Mouse (Mus musculus): ENCODE data around the gene Mylk2. TPM values are rescaled to one million over a fixed set of nuclear protein-coding genes. Genes with fewer than 3 reads are reported as not detected.

Gene Mylk2
- polyA plus RNA-seq, 1 experiment from 2014 or later = 0.08 TPM

DNA sequence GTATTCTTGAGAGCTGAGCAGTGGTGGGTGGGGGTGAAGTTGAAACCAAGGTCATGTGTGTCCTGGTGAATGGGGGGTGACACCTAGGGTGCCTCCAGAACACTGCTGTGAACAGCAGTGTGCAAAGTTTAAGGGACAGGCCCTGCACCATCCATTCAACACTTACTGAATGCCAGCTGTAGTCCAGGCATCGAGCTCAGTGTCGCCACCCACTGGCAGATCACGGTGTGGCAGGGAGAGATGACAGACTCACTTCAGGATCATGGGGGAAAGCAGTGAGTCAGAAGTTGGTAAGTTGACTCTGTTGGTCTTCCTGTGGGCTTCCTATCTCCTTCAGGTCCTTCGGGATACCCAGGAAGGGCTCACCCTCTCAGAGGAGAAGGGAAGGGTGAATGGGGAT is 28.7 kb downstream of the Mylk2 start:
- peak; percentile 49 for DNase-seq (ENCODE audit: low spot score)
- Histone ChIP-seq H3K9ac (replicated peaks; ENCODE audit: low read length) (no peak overlapping the region), H3K27ac (replicated peaks; ENCODE audit: low read depth, low read length) (no peak overlapping the region), H3K9me3 (replicated peaks; ENCODE audit: control insufficient read depth, low read length) (no peaks in the 10 kb centered on the region), H3K27me3 (ENCODE audit: control insufficient read depth, insufficient read depth, low read length) (peaks cover 37% of the 10 kb centered on the region), H3K4me2 (ENCODE audit: low read depth, low read length) (no peak overlapping the region), H3K4me3 (ENCODE audit: low read depth, low read length) (no peak overlapping the region), H3K4me1 (ENCODE audit: control insufficient read depth, insufficient read depth, low read length) (no peaks in the 10 kb centered on the region; the same call in 1 of the 2 replicates), H3K36me3 (replicated peaks; ENCODE audit: control insufficient read depth, insufficient read depth, low read depth, low read length) (no peaks in the 10 kb centered on the region)
- ATAC-seq (replicated peaks; ENCODE audit: insufficient number of reproducible peaks, low FRiP score, low TSS enrichment, low read depth) = no peak
- WGBS = 15% methylated on average over 4 of the region's 4 CpGs

DNA sequence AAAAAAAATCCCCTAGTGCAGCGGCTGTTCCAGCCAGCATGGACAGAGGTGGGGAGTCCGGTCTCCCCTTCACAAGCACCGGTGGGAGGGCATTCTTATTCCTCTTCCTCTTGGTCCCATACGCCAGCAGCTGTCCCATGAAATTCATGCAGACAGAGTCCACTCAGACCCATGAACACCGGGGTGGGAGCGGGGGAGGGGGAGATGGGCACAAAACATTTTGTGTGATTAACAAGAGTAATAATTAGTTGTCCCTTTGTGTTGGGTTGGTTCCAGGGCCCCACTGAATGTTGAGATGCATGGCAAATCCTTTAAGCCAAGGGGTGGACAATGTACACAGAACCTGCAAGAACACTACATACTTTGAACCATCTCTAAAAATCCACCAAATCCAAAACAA is 30.0 kb downstream of the Mylk2 start:
- H3K4me2 ChIP-seq (ENCODE audit: low read depth, low read length) = no peak overlapping the region
- no peaks in the 10 kb centered on the region for H3K36me3 ChIP-seq (replicated peaks; ENCODE audit: control insufficient read depth, insufficient read depth, low read depth, low read length)
- H3K4me3 ChIP-seq (ENCODE audit: low read depth, low read length) = no peak overlapping the region
- no peak for ATAC-seq (replicated peaks; ENCODE audit: insufficient number of reproducible peaks, low FRiP score, low TSS enrichment, low read depth)
- no peak overlapping the region for H3K27ac ChIP-seq (replicated peaks; ENCODE audit: low read depth, low read length)
- H3K9me3 ChIP-seq (replicated peaks; ENCODE audit: control insufficient read depth, low read length) = no peaks in the 10 kb centered on the region
- no peak for DNase-seq (ENCODE audit: low spot score)
- no peaks in the 10 kb centered on the region; the same call in 1 of the 2 replicates for H3K4me1 ChIP-seq (ENCODE audit: control insufficient read depth, insufficient read depth, low read length)
- WGBS = 81% methylated on average over 6 of the region's 6 CpGs
- no peak overlapping the region for H3K9ac ChIP-seq (replicated peaks; ENCODE audit: low read length)
- peaks cover 42% of the 10 kb centered on the region for H3K27me3 ChIP-seq (ENCODE audit: control insufficient read depth, insufficient read depth, low read length)

- H3K27me3 ChIP-seq (ENCODE audit: control insufficient read depth, insufficient read depth, low read length) = peaks cover 42% of the 10 kb centered on the region
- no peak overlapping the region for H3K4me3 ChIP-seq (ENCODE audit: low read depth, low read length)
- H3K9me3 ChIP-seq (replicated peaks; ENCODE audit: control insufficient read depth, low read length) = no peaks in the 10 kb centered on the region
- no peak overlapping the region for H3K9ac ChIP-seq (replicated peaks; ENCODE audit: low read length)
- H3K4me1 ChIP-seq (ENCODE audit: control insufficient read depth, insufficient read depth, low read length) = no peaks in the 10 kb centered on the region; the same call in 1 of the 2 replicates
- H3K4me2 ChIP-seq (ENCODE audit: low read depth, low read length) = no peak overlapping the region
- ATAC-seq (replicated peaks; ENCODE audit: insufficient number of reproducible peaks, low FRiP score, low TSS enrichment, low read depth) (no peak), DNase-seq (ENCODE audit: low spot score) (no peak)
- no peaks in the 10 kb centered on the region for H3K36me3 ChIP-seq (replicated peaks; ENCODE audit: control insufficient read depth, insufficient read depth, low read depth, low read length)
- no peak overlapping the region for H3K27ac ChIP-seq (replicated peaks; ENCODE audit: low read depth, low read length)
- WGBS = 30% methylated on average over 7 of the region's 7 CpGs
Observed at GRCm38 (mm10) chr2:152941776-152942175, 30.6 kb downstream of the Mylk2 start.

- Histone ChIP-seq H3K9me3 (replicated peaks; ENCODE audit: control insufficient read depth, low read length) (no peaks in the 10 kb centered on the region), H3K36me3 (replicated peaks; ENCODE audit: control insufficient read depth, insufficient read depth, low read depth, low read length) (no peaks in the 10 kb centered on the region), H3K9ac (replicated peaks; ENCODE audit: low read length) (peak overlapping the region; percentile 50), H3K4me2 (ENCODE audit: low read depth, low read length) (peak overlapping the region; percentile 94), H3K27ac (replicated peaks; ENCODE audit: low read depth, low read length) (no peak overlapping the region), H3K27me3 (ENCODE audit: control insufficient read depth, insufficient read depth, low read length) (peaks cover 42% of the 10 kb centered on the region), H3K4me1 (ENCODE audit: control insufficient read depth, insufficient read depth, low read length) (no peaks in the 10 kb centered on the region; the same call in 1 of the 2 replicates), H3K4me3 (ENCODE audit: low read depth, low read length) (peak overlapping the region; percentile 44)
- ATAC-seq (replicated peaks; ENCODE audit: insufficient number of reproducible peaks, low FRiP score, low TSS enrichment, low read depth) (no peak), DNase-seq (ENCODE audit: low spot score) (peak; percentile 34)
- under 1% methylated on average over 65 of the region's 65 CpGs for WGBS
Observed at GRCm38 (mm10) chr2:152942898-152943515, 31.9 kb downstream of the Mylk2 start.

GRCm38 (mm10) chr2:152943568-152943967 is 32.4 kb downstream of the Mylk2 start:
- Histone ChIP-seq H3K4me1 (ENCODE audit: control insufficient read depth, insufficient read depth, low read length) (no peaks in the 10 kb centered on the region; the same call in 1 of the 2 replicates), H3K36me3 (replicated peaks; ENCODE audit: control insufficient read depth, insufficient read depth, low read depth, low read length) (no peaks in the 10 kb centered on the region), H3K27ac (replicated peaks; ENCODE audit: low read depth, low read length) (no peak overlapping the region), H3K4me2 (ENCODE audit: low read depth, low read length) (peak overlapping the region; percentile 94), H3K9me3 (replicated peaks; ENCODE audit: control insufficient read depth, low read length) (no peaks in the 10 kb centered on the region), H3K9ac (replicated peaks; ENCODE audit: low read length) (no peak overlapping the region), H3K4me3 (ENCODE audit: low read depth, low read length) (peak overlapping the region; percentile 44), H3K27me3 (ENCODE audit: control insufficient read depth, insufficient read depth, low read length) (peaks cover 42% of the 10 kb centered on the region)
- WGBS = 6% methylated on average over 8 of the region's 8 CpGs
- DNase-seq (ENCODE audit: low spot score) (peak; percentile 39), ATAC-seq (replicated peaks; ENCODE audit: insufficient number of reproducible peaks, low FRiP score, low TSS enrichment, low read depth) (no peak)

DNA sequence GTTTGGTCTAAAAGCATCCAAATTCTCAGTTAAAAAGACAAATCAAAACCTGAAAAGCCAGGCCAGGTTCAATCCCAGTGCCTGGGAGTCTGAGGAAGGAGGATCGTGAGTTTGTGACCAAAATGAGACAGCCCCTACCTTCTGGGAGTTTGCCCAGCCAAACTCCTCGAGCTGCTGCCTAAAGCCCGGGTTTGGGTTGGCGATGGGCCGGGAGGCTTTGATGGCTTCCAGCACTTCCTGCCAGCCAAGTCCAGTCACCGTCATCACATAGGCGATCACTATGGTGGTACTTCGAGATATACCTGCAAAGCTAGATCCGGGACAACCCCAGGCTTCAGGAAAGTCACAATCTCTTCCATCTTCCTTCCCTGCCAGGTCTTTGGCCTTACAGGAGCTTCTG is 32.9 kb downstream of the Mylk2 start:
- no peak overlapping the region for H3K4me3 ChIP-seq (ENCODE audit: low read depth, low read length)
- no peak overlapping the region for H3K9ac ChIP-seq (replicated peaks; ENCODE audit: low read length)
- H3K9me3 ChIP-seq (replicated peaks; ENCODE audit: control insufficient read depth, low read length) = no peaks in the 10 kb centered on the region
- ATAC-seq (replicated peaks; ENCODE audit: insufficient number of reproducible peaks, low FRiP score, low TSS enrichment, low read depth) (no peak), DNase-seq (ENCODE audit: low spot score) (no peak)
- no peak overlapping the region for H3K4me2 ChIP-seq (ENCODE audit: low read depth, low read length)
- H3K27me3 ChIP-seq (ENCODE audit: control insufficient read depth, insufficient read depth, low read length) = peaks cover 42% of the 10 kb centered on the region
- no peaks in the 10 kb centered on the region for H3K36me3 ChIP-seq (replicated peaks; ENCODE audit: control insufficient read depth, insufficient read depth, low read depth, low read length)
- 57% methylated on average over 9 of the region's 9 CpGs for WGBS
- no peaks in the 10 kb centered on the region; the same call in 1 of the 2 replicates for H3K4me1 ChIP-seq (ENCODE audit: control insufficient read depth, insufficient read depth, low read length)
- H3K27ac ChIP-seq (replicated peaks; ENCODE audit: low read depth, low read length) = no peak overlapping the region

DNA sequence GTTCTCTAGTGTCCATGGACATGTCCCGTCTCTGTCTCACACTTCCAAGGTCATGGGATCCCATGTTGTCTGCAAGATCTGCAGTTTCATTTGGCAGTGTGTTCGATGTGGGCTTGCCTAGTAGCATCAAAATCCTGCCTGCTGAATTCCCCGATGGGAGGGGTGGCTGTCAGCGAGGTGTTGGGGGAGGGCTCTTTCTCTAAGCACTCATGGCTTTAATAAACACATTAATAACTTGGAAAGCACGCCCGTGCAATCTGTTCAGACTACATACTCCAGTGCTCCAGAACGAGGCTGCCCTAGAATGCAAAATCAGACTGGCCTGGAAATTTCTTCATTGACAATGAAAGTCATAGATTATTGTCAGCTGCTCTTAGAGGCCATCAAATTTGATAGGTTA is 35.9 kb downstream of the Mylk2 start:
- Histone ChIP-seq H3K27ac (replicated peaks; ENCODE audit: low read depth, low read length) (no peak overlapping the region), H3K27me3 (ENCODE audit: control insufficient read depth, insufficient read depth, low read length) (peaks cover 48% of the 10 kb centered on the region), H3K4me2 (ENCODE audit: low read depth, low read length) (no peak overlapping the region), H3K4me3 (ENCODE audit: low read depth, low read length) (no peak overlapping the region), H3K9me3 (replicated peaks; ENCODE audit: control insufficient read depth, low read length) (no peaks in the 10 kb centered on the region), H3K9ac (replicated peaks; ENCODE audit: low read length) (no peak overlapping the region), H3K36me3 (replicated peaks; ENCODE audit: control insufficient read depth, insufficient read depth, low read depth, low read length) (no peaks in the 10 kb centered on the region), H3K4me1 (ENCODE audit: control insufficient read depth, insufficient read depth, low read length) (no peaks in the 10 kb centered on the region; the same call in 1 of the 2 replicates)
- 65% methylated on average over 7 of the region's 7 CpGs for whole genome bisulfite sequencing
- no peak for ATAC-seq (replicated peaks; ENCODE audit: insufficient number of reproducible peaks, low FRiP score, low TSS enrichment, low read depth)
- no peak for DNase-seq (ENCODE audit: low spot score)

GRCm38 (mm10) chr2:152948438-152949020 is 37.4 kb downstream of the Mylk2 start:
- H3K9ac ChIP-seq (replicated peaks; ENCODE audit: low read length) = no peak overlapping the region
- no peaks in the 10 kb centered on the region for H3K36me3 ChIP-seq (replicated peaks; ENCODE audit: control insufficient read depth, insufficient read depth, low read depth, low read length)
- DNase-seq (ENCODE audit: low spot score) (no peak), ATAC-seq (replicated peaks; ENCODE audit: insufficient number of reproducible peaks, low FRiP score, low TSS enrichment, low read depth) (no peak; the same call in 1 of the 2 replicates)
- no peak overlapping the region for H3K4me2 ChIP-seq (ENCODE audit: low read depth, low read length)
- no peak overlapping the region for H3K27ac ChIP-seq (replicated peaks; ENCODE audit: low read depth, low read length)
- 84% methylated on average over 5 of the region's 5 CpGs for WGBS
- H3K9me3 ChIP-seq (replicated peaks; ENCODE audit: control insufficient read depth, low read length) = no peaks in the 10 kb centered on the region
- no peak overlapping the region for H3K4me3 ChIP-seq (ENCODE audit: low read depth, low read length)
- H3K4me1 ChIP-seq (ENCODE audit: control insufficient read depth, insufficient read depth, low read length) = no peaks in the 10 kb centered on the region; the same call in 1 of the 2 replicates
- peaks cover 34% of the 10 kb centered on the region for H3K27me3 ChIP-seq (ENCODE audit: control insufficient read depth, insufficient read depth, low read length)
